Mouse (Mus musculus) left cerebral cortex, adult 11 months (tissue): ENCODE measurements around the gene Ms4a10.

Source experiments
- DNase-seq: peaks from one replicate; pipeline ENCODE4 v3.0.0; 2022; ENCODE audit warnings: low spot score

The Ms4a10 gene

DNA sequence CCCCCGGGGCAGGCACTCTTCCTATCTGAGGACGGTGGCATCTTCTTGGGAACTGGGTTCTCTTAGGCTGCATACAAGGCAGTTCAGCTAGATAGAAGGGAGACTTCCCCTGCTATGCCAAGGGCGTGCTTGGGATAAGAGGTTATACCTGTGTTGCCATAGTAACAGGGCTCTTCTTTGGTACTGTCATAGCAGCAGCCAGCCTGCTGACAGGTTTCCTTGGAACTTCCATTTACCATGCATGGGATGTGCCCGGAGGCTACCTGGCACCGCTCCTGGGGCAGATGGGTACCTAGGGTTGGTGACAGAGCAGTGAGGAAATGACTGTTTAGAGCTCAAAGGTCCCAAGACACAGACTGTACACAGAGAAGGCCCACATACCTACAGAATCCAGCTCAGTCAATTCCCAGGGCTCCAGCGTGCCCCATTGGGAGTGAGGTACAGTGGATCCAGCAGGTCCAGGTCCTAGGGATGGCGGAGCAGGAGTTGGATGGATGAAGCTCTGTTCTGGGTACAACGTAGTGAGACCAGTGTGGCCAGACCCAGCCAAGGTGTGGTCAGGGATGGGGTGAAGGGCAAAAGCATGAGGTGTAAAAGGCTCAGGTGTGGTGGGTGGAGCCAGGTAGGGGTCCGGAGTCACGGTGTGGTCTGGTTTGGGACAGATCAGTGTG is 56.0 kb downstream of the Ms4a10 start:
- no peak for DNase-seq

DNA sequence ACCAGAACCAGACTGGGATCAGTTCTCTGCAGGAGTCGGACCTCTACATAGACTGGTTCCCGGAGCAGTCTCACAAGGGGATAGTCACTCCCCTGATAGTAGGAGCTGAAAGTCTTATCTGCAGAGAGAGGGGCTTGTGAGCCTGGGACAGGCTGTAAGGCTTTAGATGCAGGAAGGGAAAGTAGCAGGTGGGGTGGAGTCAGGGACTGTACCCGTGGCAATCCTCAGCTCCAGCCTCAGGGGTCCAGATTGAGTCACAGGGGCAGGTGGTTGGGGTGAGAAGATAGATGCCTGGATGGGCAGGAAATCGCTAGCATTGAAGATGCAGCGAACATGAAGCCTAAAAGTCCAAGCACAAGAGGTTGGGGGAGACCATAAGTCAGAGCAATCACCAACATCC is 58.0 kb downstream of the Ms4a10 start:
- DNase-seq = no peak

DNA sequence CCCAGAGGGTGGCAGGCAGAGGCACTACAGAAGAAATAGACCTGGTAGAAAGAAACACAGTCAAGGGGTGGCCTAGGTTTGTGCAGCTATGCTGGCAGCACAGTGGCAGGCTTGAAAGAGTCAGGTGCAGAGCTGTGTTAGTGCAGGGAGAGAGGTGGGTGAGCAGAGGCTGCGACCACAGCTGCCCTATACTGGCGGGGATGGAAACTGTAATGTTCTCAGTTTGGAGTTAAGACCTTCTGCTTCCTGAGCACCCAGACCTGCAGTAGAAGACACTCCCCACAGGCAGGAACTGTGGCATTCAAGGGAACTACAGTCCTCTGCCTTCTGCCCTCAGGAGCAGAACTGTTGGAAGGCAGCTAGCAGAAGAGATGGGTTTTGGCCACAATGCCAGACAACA is 59.6 kb downstream of the Ms4a10 start:
- no peak for DNase-seq

DNA sequence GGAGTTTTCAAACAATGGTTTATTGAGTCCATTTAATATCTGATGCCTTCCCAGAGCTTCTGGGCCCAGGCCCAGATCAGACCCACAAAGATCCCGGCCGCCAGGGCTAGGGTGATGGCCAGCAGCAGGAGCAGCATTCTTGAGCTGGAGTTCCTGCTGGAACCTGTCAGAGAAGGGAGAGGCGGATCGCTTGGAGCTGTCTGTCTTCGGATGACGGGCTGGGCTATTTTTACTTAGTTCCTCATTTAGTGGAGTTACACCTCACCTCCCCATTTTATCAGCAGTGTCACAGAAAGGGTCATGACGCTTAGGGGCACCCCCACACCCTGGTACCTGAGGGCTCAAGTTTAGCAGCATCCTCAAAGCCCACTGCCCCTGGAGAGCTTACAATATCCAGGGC is 60.2 kb downstream of the Ms4a10 start:
- DNase-seq = no peak
